Mouse (Mus musculus) stomach, postnatal 0 days (tissue): ENCODE data around the gene Palm. TPM values are rescaled to one million over a fixed set of nuclear protein-coding genes. Genes with fewer than 3 reads are reported as not detected.

Experiments
- ATAC-seq: fragments of 200-750 bp; cut with Nextera tagmentation; 2 replicates; pipeline ENCODE4 v1.8.0; 2017; ENCODE audit not compliant: low FRiP score, low TSS enrichment
- DNase-seq: peaks from one replicate; pipeline ENCODE4 v3.0.0-alpha.2; 2016; ENCODE audit warnings: low spot score
- H3K27ac ChIP-seq: fragments of 300-500 bp; sonication (generic); replicated peaks from 2 replicates; pipeline ENCODE4 v1.5.1; 2014; ENCODE audit warnings: mild to moderate bottlenecking, control low read depth
- H3K27me3 ChIP-seq: fragments of 300-500 bp; sonication (generic); 2 replicates; pipeline ENCODE4 v1.6.1; 2014; ENCODE audit warnings: low read length; ENCODE audit not compliant: control insufficient read depth, insufficient read depth
- H3K36me3 ChIP-seq: fragments of 300-500 bp; sonication (generic); 2 replicates; pipeline ENCODE4 v1.6.1; 2014; ENCODE audit warnings: low read length, mixed read lengths; ENCODE audit not compliant: control insufficient read depth, insufficient read depth
- H3K4me1 ChIP-seq: fragments of 300-500 bp; sonication (generic); replicated peaks from 2 replicates; pipeline ENCODE4 v1.6.1; 2014; ENCODE audit warnings: antibody characterized with exemption; ENCODE audit not compliant: control insufficient read depth, insufficient read depth
- H3K4me2 ChIP-seq: fragments of 300-500 bp; sonication (generic); replicated peaks from 2 replicates; pipeline ENCODE4 v1.6.1; 2014; ENCODE audit warnings: low read depth, mild to moderate bottlenecking, control low read depth, moderate library complexity
- H3K4me3 ChIP-seq: fragments of 300-500 bp; sonication (generic); 2 replicates; pipeline ENCODE4 v1.5.1; 2014; ENCODE audit warnings: low read depth, low read length, control low read depth
- H3K9ac ChIP-seq: fragments of 300-500 bp; sonication (generic); 2 replicates; pipeline ENCODE4 v1.6.1; 2014; ENCODE audit warnings: mild to moderate bottlenecking, low read length, control low read depth, mixed read lengths
- H3K9me3 ChIP-seq: fragments of 300-500 bp; sonication (generic); 2 replicates; pipeline ENCODE4 v1.6.1; 2016; ENCODE audit warnings: low read length; ENCODE audit not compliant: control insufficient read depth
- CTCF ChIP-seq: IDR thresholded peaks from 2 replicates; pipeline ENCODE4 v1.5.1; 2016; ENCODE audit warnings: antibody characterized with exemption, low read depth, mild to moderate bottlenecking, moderate library complexity
- EP300 ChIP-seq: optimal IDR thresholded peaks from 2 replicates; pipeline ENCODE3; 2016; ENCODE audit warnings: antibody characterized with exemption
- WGBS: fragments of 180-500 bp; shearing (Covaris S2); extraction: QIAGEN DNeasy Blood & Tissue Kit; methylation state at CpG from one replicate; pipeline ENCODE4 v1.1.7; 2014; 5-methylcytosine and 5-hydroxymethylcytosine counted together
- polyA plus RNA-seq: library from polyadenylated mRNA; unstranded; fragments of >200 nt; fragmentation: Nextera tagmentation; extraction: Ambion mirVana; gene quantifications from 2 replicates; pipeline ENCODE4 v1.2.1, GENCODE M21; 2015

The Palm gene
- polyA plus RNA-seq, 1 experiment from 2014 or later = 27.8 TPM

DNA sequence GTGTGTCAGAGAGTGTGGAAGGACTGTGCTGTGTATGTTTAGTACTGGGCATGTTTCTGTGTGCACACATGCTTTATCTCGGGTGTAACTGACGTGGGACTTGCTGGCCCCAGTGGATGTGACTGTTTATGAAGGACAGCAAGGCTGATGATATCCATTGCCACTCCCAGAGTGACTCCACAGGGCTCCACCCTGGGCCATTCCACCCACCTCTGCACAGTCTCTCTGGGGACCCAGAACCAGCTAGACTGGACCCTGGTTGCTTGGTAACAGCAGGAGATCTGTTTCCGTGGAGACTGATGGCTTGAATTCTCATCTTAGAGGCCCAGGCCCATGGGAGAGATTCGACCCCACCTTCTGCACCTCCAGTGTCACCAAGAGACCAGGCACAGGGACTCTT lies 24.9 kb downstream of the Palm start:
- 44% methylated on average over 4 of the region's 4 CpGs for WGBS
- DNase-seq (peak; percentile 67), ATAC-seq (peak; percentile 51)
- H3K4me1 ChIP-seq = no peaks in the 10 kb centered on the region
- H3K4me2 ChIP-seq = no peak overlapping the region
- no peaks in the 10 kb centered on the region for H3K27me3 ChIP-seq
- TF ChIP-seq CTCF (no peak), EP300 (no peak)
- no peak overlapping the region for H3K9ac ChIP-seq
- no peaks in the 10 kb centered on the region for H3K36me3 ChIP-seq
- H3K9me3 ChIP-seq = no peaks in the 10 kb centered on the region
- 0 out of 2 replicates have a peak overlapping the region, but pooled peaks have one; percentile 35 for H3K27ac ChIP-seq
- H3K4me3 ChIP-seq = no peak overlapping the region

GRCm38 (mm10) chr10:79819606-79820005 lies 26.2 kb downstream of the Palm start:
- Histone ChIP-seq H3K27me3 (no peaks in the 10 kb centered on the region), H3K4me2 (no peak overlapping the region), H3K9me3 (no peaks in the 10 kb centered on the region), H3K4me1 (0 out of 2 replicates have a peak, but pooled peaks cover 4% of the 10 kb centered on the region), H3K9ac (no peak overlapping the region), H3K27ac (no peak overlapping the region), H3K36me3 (no peaks in the 10 kb centered on the region), H3K4me3 (no peak overlapping the region)
- DNase-seq (no peak), ATAC-seq (no peak)
- TF ChIP-seq EP300 (no peak), CTCF (no peak)
- 89% methylated on average over 17 of the region's 17 CpGs for WGBS

- H3K27ac ChIP-seq = peak overlapping the region; percentile 70
- peak overlapping the region; percentile 23; the same call in 1 of the 2 replicates for H3K4me2 ChIP-seq
- no peak overlapping the region for H3K9ac ChIP-seq
- no peaks in the 10 kb centered on the region for H3K9me3 ChIP-seq
- H3K27me3 ChIP-seq = no peaks in the 10 kb centered on the region
- ATAC-seq = no peak
- 0 out of 2 replicates have a peak, but pooled peaks cover 7% of the 10 kb centered on the region for H3K4me1 ChIP-seq
- H3K4me3 ChIP-seq = no peak overlapping the region
- no peak for DNase-seq
- H3K36me3 ChIP-seq = no peaks in the 10 kb centered on the region
- TF ChIP-seq CTCF = no peak
- TF ChIP-seq EP300 = no peak
- 67% methylated on average over 8 of the region's 8 CpGs for WGBS
Observed at GRCm38 (mm10) chr10:79820277-79820676, 26.9 kb downstream of the Palm start.

DNA sequence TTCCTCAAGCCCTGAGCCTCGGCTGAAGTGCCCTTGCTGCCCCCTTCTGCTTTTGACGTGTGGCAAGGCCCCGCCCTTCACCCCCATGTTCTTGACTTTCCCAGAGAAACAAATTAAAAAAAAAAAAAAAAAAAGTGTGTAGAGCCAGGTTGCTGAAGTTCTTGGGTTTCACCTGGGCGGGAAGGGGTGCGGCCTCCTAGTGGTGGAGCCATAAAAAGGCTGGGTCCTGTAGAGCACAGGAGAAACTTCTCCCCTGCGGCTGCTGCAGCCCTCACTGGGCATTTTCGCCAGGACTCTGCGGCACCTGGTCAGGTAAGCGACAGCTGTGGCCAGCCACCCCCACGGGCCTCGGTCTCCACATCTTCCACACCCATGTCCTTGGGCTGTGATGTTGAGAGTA lies 27.4 kb downstream of the Palm start, which contains the start of gene Misp:
TSS of gene Misp (plus strand) at position 208 of the 400 bp plus-strand sequence.
- peak; percentile 84 for DNase-seq

GRCm38 (mm10) chr10:79821731-79822130 lies 28.4 kb downstream of the Palm start:
- Histone ChIP-seq H3K4me1 (0 out of 2 replicates have a peak, but pooled peaks cover 7% of the 10 kb centered on the region), H3K36me3 (no peaks in the 10 kb centered on the region), H3K9me3 (no peaks in the 10 kb centered on the region), H3K9ac (peak overlapping the region; percentile 56), H3K27me3 (no peaks in the 10 kb centered on the region), H3K4me3 (peak overlapping the region; percentile 2; the same call in 1 of the 2 replicates), H3K4me2 (peak overlapping the region; percentile 48), H3K27ac (peak overlapping the region; percentile 91)
- WGBS = 80% methylated on average over 12 of the region's 12 CpGs
- DNase-seq (no peak), ATAC-seq (no peak)
- TF ChIP-seq CTCF = no peak
- TF ChIP-seq EP300 = no peak

More for the DNA sequence above, 27.4 kb downstream of the Palm start, which contains the start of gene Misp:
- Histone ChIP-seq H3K9ac (peak within 1 kb of the TSS; percentile 56), H3K27me3 (no peaks in the 10 kb centered on the region), H3K36me3 (no peaks in the 10 kb centered on the region), H3K4me1 (0 out of 2 replicates have a peak, but pooled peaks cover 7% of the 10 kb centered on the region), H3K4me2 (peak within 1 kb of the TSS; percentile 48), H3K4me3 (peak within 1 kb of the TSS; percentile 2; the same call in 1 of the 2 replicates), H3K9me3 (no peaks in the 10 kb centered on the region), H3K27ac (peak within 1 kb of the TSS; percentile 91)
- TF ChIP-seq EP300 (no peak), CTCF (peak; percentile 61)
- ATAC-seq = no peak
- WGBS = 48% methylated on average over 11 of the region's 11 CpGs

DNA sequence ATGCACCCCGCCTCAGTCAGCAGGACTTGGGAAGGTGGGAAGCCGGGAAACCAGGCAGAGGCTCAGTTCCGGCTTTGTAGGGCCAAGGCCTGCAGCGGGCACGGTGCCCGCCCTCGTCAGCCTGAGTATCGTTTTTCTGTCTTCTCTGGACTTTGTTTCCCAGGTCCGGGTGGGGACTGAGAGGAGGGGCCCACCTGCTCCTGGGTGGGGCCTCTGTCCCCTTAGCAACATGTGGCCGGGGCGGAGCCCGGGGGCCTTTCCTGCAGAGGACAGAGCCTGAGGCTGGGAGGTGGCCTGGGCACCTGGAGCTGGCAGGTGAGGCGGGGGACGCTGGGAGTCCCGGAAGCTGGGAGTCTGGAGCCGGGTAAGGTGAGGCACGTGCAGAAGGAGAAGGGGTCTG lies 29.0 kb downstream of the Palm start:
- ATAC-seq = peak; percentile 82
- H3K36me3 ChIP-seq = no peaks in the 10 kb centered on the region

More for the DNA sequence above, 29.0 kb downstream of the Palm start:
- peak overlapping the region; percentile 91 for H3K27ac ChIP-seq
- peak; percentile 95 for DNase-seq
- peak overlapping the region; percentile 26 for H3K4me3 ChIP-seq
- peak overlapping the region; percentile 56 for H3K9ac ChIP-seq
- H3K27me3 ChIP-seq = no peaks in the 10 kb centered on the region
- 0 out of 2 replicates have a peak, but pooled peaks cover 7% of the 10 kb centered on the region for H3K4me1 ChIP-seq
- no peak for TF ChIP-seq EP300
- no peak for TF ChIP-seq CTCF
- 29% methylated on average over 14 of the region's 17 CpGs for WGBS
- H3K9me3 ChIP-seq = no peaks in the 10 kb centered on the region
- peak overlapping the region; percentile 48 for H3K4me2 ChIP-seq
